Mouse (Mus musculus) frontal cortex, postnatal 36 days (tissue): Measurements from ENCODE around the gene Abca4.
"Not testable (repeated sequence)": the region's sequence is repeated elsewhere in the genome, so short reads cannot be mapped to it uniquely, and the experiment has no call there.

ENCODE experiments used
- DNase-seq, 2 experiments: peaks; one replicate each; pipeline ENCODE4 v3.0.0; 2022; ENCODE audit warnings: low spot score in 2 of 2

Gene Abca4

GRCm38 (mm10) chr3:122210846-122211245 is 166.6 kb downstream of the Abca4 start:
- no peak for DNase-seq

GRCm38 (mm10) chr3:122211446-122212125 is 167.3 kb downstream of the Abca4 start:
- DNase-seq: no peak

- DNase-seq: no peak
Observed at GRCm38 (mm10) chr3:122221240-122222036, 177.2 kb downstream of the Abca4 start.

GRCm38 (mm10) chr3:122226972-122227371 is 182.7 kb downstream of the Abca4 start:
- not testable (repeated sequence) for DNase-seq
